Mouse (Mus musculus): ENCODE measurements at regions not wholly inside any gene's neighbourhood (a gene's known extent, or its start where the extent isn't known, plus 50 kb on each side); places are given as distances from the start of the nearest gene placed in this dataset.
A peak's percentile ranks its signal among the peaks of the same experiment; 100 is the strongest.

GRCm38 (mm10) chr14:98728863-98729262 is 265.3 kb downstream of the Rpl36a-ps1 start:
- DNase-seq (ENCODE audit: low spot score) = no peak

GRCm38 (mm10) chr14:98722481-98722880 is 271.6 kb downstream of the Rpl36a-ps1 start:
- DNase-seq (ENCODE audit: low spot score) = no peak

DNA sequence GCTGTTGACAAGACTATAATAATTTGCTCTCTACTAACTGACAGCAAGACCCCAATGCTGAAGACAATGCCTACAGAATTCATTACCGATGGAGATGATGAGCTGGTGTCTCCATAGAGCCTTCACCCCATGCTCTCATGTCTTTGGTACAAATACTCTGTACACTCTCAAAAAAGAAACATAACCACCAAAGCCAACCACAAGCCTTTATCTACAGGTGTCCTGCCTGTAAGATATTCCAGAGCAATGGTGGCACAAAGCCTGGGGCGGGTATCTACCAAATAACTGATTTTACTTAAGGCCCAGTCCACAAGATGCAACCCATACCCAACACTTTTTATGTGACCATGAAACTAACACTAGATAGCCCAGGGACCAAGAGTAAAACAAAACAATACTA is 273.1 kb downstream of the Rpl36a-ps1 start:
- DNase-seq (ENCODE audit: low spot score) = no peak

- no peak for DNase-seq (ENCODE audit: low spot score)
Measured at GRCm38 (mm10) chr14:98708045-98708444, 286.1 kb downstream of the Rpl36a-ps1 start.

DNA sequence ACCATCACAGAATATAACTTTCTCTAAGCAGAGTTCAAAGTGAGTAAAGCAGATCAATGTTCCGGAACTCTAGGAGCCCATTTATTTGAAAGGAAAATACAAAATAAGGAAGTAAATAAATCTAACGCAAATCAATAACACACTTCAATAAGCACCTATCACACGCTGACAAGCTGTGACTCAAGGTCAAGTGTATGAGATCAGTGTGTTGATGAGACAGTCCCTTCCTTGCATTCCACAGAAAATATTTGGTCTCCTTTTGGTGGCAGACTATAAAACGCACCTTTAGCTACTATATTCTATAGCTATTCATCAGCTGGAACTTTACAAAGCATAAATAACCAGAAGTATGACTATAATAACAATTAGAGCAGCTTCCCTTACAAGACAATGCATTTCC is 286.5 kb downstream of the Rpl36a-ps1 start:
- no peak for DNase-seq (ENCODE audit: low spot score)

GRCm38 (mm10) chr14:98703289-98703688 is 290.8 kb downstream of the Rpl36a-ps1 start:
- DNase-seq (ENCODE audit: low spot score) = no peak

DNA sequence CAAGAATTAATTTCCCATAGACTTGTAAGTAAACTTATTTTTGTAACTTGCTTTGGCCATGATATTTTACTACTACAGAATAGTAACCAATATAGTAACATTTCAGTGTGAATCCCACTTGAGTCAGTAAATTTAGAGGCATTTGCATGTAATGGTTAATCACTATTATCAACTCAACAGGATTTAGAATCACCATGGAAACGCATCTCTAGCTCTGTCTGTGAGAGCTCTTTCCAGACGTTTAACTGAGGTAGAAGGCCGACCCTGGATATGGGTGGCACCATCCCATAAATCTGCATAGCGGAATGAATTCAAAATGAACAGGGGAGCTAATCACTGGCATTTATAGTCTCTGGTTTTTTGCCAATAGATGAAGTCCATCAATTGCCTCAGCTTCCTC is 337.6 kb downstream of the Rpl36a-ps1 start:
- no peak for DNase-seq (ENCODE audit: low spot score)

- no peak for DNase-seq (ENCODE audit: low spot score)
Measured at GRCm38 (mm10) chr14:98654191-98654809, 339.8 kb downstream of the Rpl36a-ps1 start.

GRCm38 (mm10) chr14:98651221-98651620 is 342.9 kb downstream of the Rpl36a-ps1 start:
- no peak for DNase-seq (ENCODE audit: low spot score)

GRCm38 (mm10) chr14:98650520-98650919 is 343.6 kb downstream of the Rpl36a-ps1 start:
- DNase-seq (ENCODE audit: low spot score) = no peak

DNA sequence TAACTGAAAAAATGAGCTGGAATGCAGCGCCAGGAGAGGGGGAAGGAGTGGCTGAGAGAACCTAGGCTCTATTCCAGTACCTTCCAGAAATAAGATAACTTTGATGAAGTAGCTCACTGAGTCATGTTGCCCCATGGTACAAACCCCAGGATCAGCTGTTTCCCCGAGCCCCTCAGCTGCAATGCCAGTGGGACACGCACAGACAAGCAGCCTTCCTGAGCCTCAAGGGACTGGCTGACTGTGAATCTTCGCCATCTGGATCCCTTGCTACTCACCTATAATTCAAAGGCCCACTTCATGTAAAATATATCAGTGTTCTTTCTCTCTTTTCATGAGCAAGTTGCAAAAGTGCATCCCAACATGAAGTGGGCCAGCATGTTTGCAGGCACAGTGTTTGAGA is 346.5 kb downstream of the Rpl36a-ps1 start:
- no peak for DNase-seq (ENCODE audit: low spot score)

DNA sequence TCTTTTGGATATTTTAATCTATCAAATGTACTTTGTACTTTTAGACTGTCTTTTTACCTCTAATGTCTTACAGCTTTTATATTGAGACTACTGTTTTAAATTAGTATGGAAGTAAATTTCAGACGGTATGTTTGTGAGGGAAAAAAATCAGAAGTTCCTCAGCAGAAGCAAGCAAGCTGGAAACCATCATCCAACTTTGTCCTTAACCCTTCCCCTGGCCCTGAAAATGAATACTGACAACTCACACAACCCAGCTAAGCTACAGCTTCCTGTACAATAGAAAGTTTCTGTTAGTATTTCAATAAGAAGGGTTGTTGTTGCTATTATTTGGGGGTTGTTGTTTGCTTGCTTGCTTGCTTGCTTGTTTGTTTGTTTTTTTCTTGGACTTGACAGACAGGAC is 350.4 kb downstream of the Rpl36a-ps1 start:
- no peak for DNase-seq (ENCODE audit: low spot score)

DNA sequence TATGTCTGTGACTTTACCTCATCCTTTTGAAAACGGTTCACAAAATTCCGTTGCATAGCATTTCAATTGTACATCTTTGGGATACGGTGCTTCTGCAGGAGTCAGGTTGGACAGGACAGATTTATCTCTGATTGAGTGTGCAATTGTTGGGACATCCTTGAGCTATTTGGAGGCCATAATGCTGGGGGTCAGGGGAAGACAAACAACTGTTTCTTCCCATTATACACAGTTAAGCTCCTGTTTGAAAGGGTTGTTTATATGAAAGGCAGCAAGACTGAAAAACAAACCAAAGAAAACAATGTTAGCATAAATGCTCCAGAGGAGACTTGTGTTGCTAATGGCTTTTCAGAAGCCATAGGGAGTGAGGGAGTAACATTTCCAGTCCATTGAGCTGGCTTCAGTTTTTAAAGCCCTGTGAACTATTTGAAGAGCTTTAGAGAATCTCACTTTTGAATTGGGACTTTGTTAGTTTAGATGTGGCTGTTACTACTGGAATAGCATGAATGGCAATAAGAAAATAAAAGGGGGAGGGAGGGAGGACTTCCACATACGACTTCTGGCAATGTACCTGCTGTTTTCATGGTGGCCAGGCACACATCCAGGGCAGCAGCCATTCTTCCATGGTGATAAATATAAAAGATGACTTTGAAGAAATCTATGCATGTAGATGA is 351.3 kb downstream of the Rpl36a-ps1 start:
- DNase-seq (ENCODE audit: low spot score) = no peak

GRCm38 (mm10) chr14:98629026-98629425 is 365.1 kb downstream of the Rpl36a-ps1 start:
- DNase-seq (ENCODE audit: low spot score) = no peak

GRCm38 (mm10) chr14:98626476-98626875 is 367.6 kb downstream of the Rpl36a-ps1 start:
- no peak for DNase-seq (ENCODE audit: low spot score)

GRCm38 (mm10) chr14:98625867-98626266 is 368.3 kb downstream of the Rpl36a-ps1 start:
- DNase-seq (ENCODE audit: low spot score) = no peak

GRCm38 (mm10) chr14:98605772-98606171 is 388.3 kb downstream of the Rpl36a-ps1 start:
- no peak for DNase-seq (ENCODE audit: low spot score)

- no peak for DNase-seq (ENCODE audit: low spot score)
Measured at GRCm38 (mm10) chr14:98596252-98596651, 397.9 kb downstream of the Rpl36a-ps1 start.

GRCm38 (mm10) chr14:98589846-98590245 is 404.3 kb downstream of the Rpl36a-ps1 start:
- DNase-seq (ENCODE audit: low spot score) = peak; percentile 12

GRCm38 (mm10) chr14:98571644-98572043 is 402.1 kb upstream of the Dach1 start:
- DNase-seq (ENCODE audit: low spot score) = no peak

DNA sequence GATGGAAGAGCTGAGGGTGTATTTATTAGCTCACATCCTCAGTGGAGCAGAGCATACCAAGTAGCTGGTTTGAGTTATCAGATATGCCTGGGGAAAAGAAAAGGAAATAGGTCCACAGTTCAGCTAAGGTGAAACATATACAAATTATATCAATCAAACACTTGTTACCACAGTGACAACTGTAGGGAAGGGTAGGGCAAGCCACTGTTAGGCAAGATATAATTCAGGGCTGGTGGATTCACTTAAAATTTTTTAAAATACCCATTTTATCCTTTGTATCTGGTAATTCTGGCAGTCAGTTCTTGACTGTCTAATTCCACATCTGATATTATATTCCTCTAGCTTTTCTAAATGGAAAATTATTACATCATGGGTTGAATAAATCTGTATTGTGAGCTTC is 392.4 kb upstream of the Dach1 start:
- DNase-seq (ENCODE audit: low spot score) = no peak

GRCm38 (mm10) chr14:98539792-98540191 is 370.2 kb upstream of the Dach1 start:
- DNase-seq (ENCODE audit: low spot score) = no peak

DNA sequence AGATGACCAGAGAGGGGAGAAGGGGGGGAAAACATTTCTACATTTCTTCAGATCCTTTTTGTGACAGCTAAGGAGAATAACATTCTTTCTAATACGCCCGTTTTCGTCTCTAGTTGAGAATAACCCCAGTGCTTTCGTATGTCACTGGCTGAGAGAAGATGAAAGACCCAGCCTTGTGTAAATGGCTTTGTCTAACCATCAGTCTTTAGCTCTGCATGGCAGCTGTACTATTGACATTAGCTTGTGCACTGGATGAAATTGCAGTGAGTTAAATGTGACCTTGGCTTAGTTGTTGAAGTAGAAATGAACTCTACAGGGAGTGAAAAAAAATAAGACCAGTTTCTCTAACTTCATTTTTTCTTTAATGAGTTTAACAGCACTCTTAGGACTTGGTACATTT is 368.7 kb upstream of the Dach1 start:
- DNase-seq (ENCODE audit: low spot score) = no peak

GRCm38 (mm10) chr14:98533600-98533999 is 364.0 kb upstream of the Dach1 start:
- DNase-seq (ENCODE audit: low spot score) = peak; percentile 9

All from urinary bladder, postnatal 25 days (tissue).